Mouse (Mus musculus): ENCODE measurements around the gene Nat10. TPM values are rescaled to one million over a fixed set of nuclear protein-coding genes. Genes with fewer than 3 reads are reported as not detected.

Nat10 gene
- total and polyA plus RNA-seq, 3 experiments: 14.0 to 26.1 (median 14.2) TPM

DNA sequence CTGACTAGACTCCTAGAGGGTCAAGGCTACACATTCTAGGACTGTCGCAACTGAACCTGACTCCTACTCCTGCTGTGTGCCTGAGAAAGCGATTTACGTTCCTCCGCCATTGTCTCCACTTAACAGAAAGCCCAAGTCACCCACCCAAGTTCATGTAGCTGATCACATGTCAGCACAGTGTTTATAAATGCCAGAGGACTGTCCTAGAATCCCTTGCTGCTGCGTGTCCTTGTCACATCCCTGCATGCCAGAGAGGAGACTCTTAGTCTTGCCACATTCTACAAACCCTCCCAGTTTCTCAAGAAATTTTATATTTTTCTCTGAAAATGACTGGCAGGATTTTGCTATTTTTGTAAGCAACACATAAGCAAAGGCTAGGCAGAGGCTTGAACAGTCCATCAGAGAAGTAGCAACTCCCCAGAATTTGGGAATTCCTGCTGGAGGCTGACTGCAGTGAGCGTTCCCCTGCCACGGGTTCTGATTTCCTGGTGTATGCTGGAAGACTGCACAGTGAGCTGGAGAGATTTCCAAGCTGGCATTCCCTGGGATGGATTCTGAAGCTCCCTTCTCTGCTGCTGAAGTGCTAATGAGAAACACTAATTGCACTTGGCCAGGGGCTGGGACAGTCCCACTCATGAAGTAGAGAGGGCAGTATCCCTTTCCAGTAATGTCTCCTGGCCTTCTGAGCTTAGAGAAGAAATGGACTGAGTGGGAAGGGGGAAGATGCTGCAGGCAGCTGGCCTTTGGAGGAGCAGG lies 83.3 kb downstream of the Nat10 start:
- WGBS: 68% methylated on average over 7 of the region's 7 CpGs
- TF ChIP-seq CTCF (IDR thresholded peaks at IDR 0.05) (no peak), EP300 (IDR thresholded peaks at IDR 0.05; ENCODE audit: insufficient read depth, low read depth, low read length) (no peak), POLR2A (IDR thresholded peaks at IDR 0.05; ENCODE audit: insufficient read depth, low read depth, low read length) (no peak)
- intact Hi-C loops (cut with DNase I): no loop called here
- Histone ChIP-seq H3K27ac (no peak overlapping the region), H3K36me3 (ENCODE audit: control insufficient read depth, insufficient read depth, low read length) (no peaks in the 10 kb centered on the region), H3K27me3 (ENCODE audit: control insufficient read depth, insufficient read depth, low read length) (no peaks in the 10 kb centered on the region), H3K4me1 (ENCODE audit: control insufficient read depth, insufficient read depth, low read length) (peaks cover 7% of the 10 kb centered on the region), H3K9ac (ENCODE audit: low read depth, low read length) (no peak overlapping the region), H3K4me3 (no peak overlapping the region), H3K79me2 (replicated peaks; ENCODE audit: control insufficient read depth, insufficient read depth, low read length) (no peaks in the 10 kb centered on the region)
- no peak for DNase-seq

DNA sequence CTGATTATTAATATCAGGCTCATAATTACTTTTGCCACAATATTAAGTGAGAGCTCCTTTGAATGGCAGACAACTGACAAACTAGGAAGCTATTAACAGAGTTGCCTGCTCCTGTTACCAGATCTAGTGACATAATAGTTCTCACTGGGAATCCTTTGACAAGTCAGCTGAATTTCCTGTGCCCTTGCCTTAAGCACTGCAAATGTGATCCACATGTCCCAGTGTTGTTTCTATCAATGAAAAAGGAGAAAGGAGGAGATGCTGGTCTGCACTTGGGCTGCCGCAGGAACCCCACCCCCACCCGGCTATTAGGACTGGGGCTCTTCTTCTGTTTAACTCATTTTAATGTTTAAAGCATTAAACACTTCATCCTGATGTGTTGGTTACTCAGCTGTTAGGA lies 84.3 kb downstream of the Nat10 start:
- H3K4me1 ChIP-seq (ENCODE audit: control insufficient read depth, insufficient read depth, low read length): peaks cover 6% of the 10 kb centered on the region
- no peak overlapping the region for H3K27ac ChIP-seq
- no peaks in the 10 kb centered on the region for H3K36me3 ChIP-seq (ENCODE audit: control insufficient read depth, insufficient read depth, low read length)
- intact Hi-C loops (cut with DNase I): no loop called here
- H3K27me3 ChIP-seq (ENCODE audit: control insufficient read depth, insufficient read depth, low read length): no peaks in the 10 kb centered on the region
- TF ChIP-seq POLR2A (IDR thresholded peaks at IDR 0.05; ENCODE audit: insufficient read depth, low read depth, low read length) (no peak), EP300 (IDR thresholded peaks at IDR 0.05; ENCODE audit: insufficient read depth, low read depth, low read length) (no peak), CTCF (IDR thresholded peaks at IDR 0.05) (no peak)
- H3K4me3 ChIP-seq: no peak overlapping the region
- no peak overlapping the region for H3K9ac ChIP-seq (ENCODE audit: low read depth, low read length)
- H3K79me2 ChIP-seq (replicated peaks; ENCODE audit: control insufficient read depth, insufficient read depth, low read length): no peaks in the 10 kb centered on the region
- 69% methylated on average over 2 of the region's 2 CpGs for WGBS
- no peak for DNase-seq

DNA sequence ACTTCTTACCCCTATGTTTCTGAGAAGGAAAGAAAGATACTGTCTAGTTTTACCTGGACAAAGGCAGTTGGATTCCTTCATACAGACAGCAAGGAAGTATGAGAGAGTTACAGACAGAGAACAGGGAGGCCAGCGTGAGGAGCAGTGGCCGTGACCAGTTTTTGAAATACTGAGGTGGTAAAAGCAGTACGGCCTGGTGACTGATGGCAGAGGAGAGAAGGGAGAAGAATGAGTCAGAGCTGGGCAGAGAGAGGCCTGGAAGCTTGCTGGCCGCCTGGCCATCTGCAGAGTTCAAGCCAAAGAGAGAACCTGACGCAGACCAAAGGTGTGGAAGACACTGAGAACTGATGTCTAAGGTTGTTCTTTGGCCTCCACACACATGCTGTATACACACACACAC lies 85.7 kb downstream of the Nat10 start:
- no peak for DNase-seq
- Histone ChIP-seq H3K27ac (no peak overlapping the region), H3K4me1 (ENCODE audit: control insufficient read depth, insufficient read depth, low read length) (peaks cover 8% of the 10 kb centered on the region), H3K9ac (ENCODE audit: low read depth, low read length) (no peak overlapping the region), H3K79me2 (replicated peaks; ENCODE audit: control insufficient read depth, insufficient read depth, low read length) (no peaks in the 10 kb centered on the region), H3K36me3 (ENCODE audit: control insufficient read depth, insufficient read depth, low read length) (no peaks in the 10 kb centered on the region), H3K4me3 (no peak overlapping the region), H3K27me3 (ENCODE audit: control insufficient read depth, insufficient read depth, low read length) (no peaks in the 10 kb centered on the region)
- TF ChIP-seq EP300 (IDR thresholded peaks at IDR 0.05; ENCODE audit: insufficient read depth, low read depth, low read length) (no peak), CTCF (IDR thresholded peaks at IDR 0.05) (no peak), POLR2A (IDR thresholded peaks at IDR 0.05; ENCODE audit: insufficient read depth, low read depth, low read length) (no peak)
- intact Hi-C loops (cut with DNase I): no loop called here
- WGBS: 87% methylated on average over 5 of the region's 5 CpGs

DNA sequence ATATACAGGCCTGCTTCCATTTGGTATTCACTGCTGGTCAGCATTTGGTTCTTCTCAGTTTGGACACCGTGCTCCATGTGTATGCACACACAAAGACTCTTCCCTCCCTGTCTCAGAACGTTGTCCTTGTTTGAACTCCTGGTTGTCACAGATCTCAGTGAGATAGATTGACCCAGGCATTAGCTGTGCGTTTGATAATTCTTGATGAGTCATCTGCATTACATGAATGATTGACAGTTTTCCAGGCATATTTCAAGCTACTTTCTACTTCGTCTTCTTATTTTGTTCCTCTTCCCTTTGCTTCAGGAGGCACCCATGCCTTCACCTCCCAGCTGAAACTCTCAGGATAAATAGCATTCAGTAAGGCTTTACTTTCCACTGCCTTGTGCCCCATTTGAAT lies 87.5 kb downstream of the Nat10 start:
- H3K36me3 ChIP-seq (ENCODE audit: control insufficient read depth, insufficient read depth, low read length): no peaks in the 10 kb centered on the region; the same call in 1 of the 2 replicates
- peaks cover 18% of the 10 kb centered on the region for H3K4me1 ChIP-seq (ENCODE audit: control insufficient read depth, insufficient read depth, low read length)
- no peaks in the 10 kb centered on the region for H3K27me3 ChIP-seq (ENCODE audit: control insufficient read depth, insufficient read depth, low read length)
- no peak overlapping the region for H3K4me3 ChIP-seq
- H3K27ac ChIP-seq: no peak overlapping the region
- TF ChIP-seq POLR2A (IDR thresholded peaks at IDR 0.05; ENCODE audit: insufficient read depth, low read depth, low read length): no peak
- TF ChIP-seq CTCF (IDR thresholded peaks at IDR 0.05): no peak
- no peak for TF ChIP-seq EP300 (IDR thresholded peaks at IDR 0.05; ENCODE audit: insufficient read depth, low read depth, low read length)
- H3K9ac ChIP-seq (ENCODE audit: low read depth, low read length): no peak overlapping the region
- intact Hi-C loops (cut with DNase I): no loop called here
- WGBS: 55% methylated on average over 4 of the region's 4 CpGs
- DNase-seq: no peak
- H3K79me2 ChIP-seq (replicated peaks; ENCODE audit: control insufficient read depth, insufficient read depth, low read length): no peaks in the 10 kb centered on the region

DNA sequence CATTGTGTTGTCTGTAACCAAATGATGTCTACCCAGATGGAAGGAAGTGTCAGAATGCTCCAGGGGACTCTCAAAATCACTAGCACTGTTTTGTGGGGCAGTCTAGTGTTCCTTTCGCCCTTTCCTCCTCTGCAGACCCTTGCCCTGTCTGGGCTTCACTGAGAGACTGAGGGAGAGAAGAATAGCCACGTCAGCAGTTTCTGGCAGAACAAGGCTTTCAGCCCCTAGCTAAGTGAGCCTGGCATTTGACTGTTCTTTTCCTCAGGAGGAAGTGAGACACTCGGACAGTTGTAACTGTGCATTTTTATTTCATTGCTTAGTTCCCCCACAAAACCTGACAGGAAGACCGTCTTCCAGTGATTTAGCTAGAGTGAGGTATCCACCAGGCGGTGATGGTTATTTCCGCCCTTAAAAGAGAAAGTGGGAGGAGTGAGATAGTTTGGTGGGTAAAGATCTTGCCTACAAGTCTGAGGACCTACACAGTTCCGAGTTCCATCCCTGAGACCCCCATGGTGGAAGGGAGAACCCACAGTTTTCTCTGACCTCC lies 88.4 kb downstream of the Nat10 start:
- WGBS: 66% methylated on average over 7 of the region's 7 CpGs
- no peaks in the 10 kb centered on the region for H3K27me3 ChIP-seq (ENCODE audit: control insufficient read depth, insufficient read depth, low read length)
- intact Hi-C loops (cut with DNase I): no loop called here
- no peak for DNase-seq
- H3K79me2 ChIP-seq (replicated peaks; ENCODE audit: control insufficient read depth, insufficient read depth, low read length): no peaks in the 10 kb centered on the region
- no peak for TF ChIP-seq POLR2A (IDR thresholded peaks at IDR 0.05; ENCODE audit: insufficient read depth, low read depth, low read length)
- TF ChIP-seq CTCF (IDR thresholded peaks at IDR 0.05): no peak
- TF ChIP-seq EP300 (IDR thresholded peaks at IDR 0.05; ENCODE audit: insufficient read depth, low read depth, low read length): no peak
- peaks cover 25% of the 10 kb centered on the region for H3K4me1 ChIP-seq (ENCODE audit: control insufficient read depth, insufficient read depth, low read length)
- no peaks in the 10 kb centered on the region; the same call in 1 of the 2 replicates for H3K36me3 ChIP-seq (ENCODE audit: control insufficient read depth, insufficient read depth, low read length)
- H3K9ac ChIP-seq (ENCODE audit: low read depth, low read length): no peak overlapping the region
- H3K27ac ChIP-seq: no peak overlapping the region
- no peak overlapping the region for H3K4me3 ChIP-seq

Other genes starting within 250 kb of the Nat10 start
- 10 to 100 TPM; 24.7 to 28.7 TPM for gene Abtb2, start 195.0 kb downstream of the Nat10 start, total RNA-seq (2021)
- 23.0 and 27.1 TPM in 2 replicates for gene Abtb2, start 195.0 kb downstream of the Nat10 start, polyA plus RNA-seq (2012; rRNA removed)
- 100 to 1,000 TPM; 190 to 204 TPM for gene Caprin1, start 36.4 kb upstream of the Nat10 start, total RNA-seq (2021)
- gene Caprin1, start 36.4 kb upstream of the Nat10 start, polyA plus RNA-seq (2012; rRNA removed): 56.1 and 94.6 TPM in 2 replicates
- gene Lmo2, start 196.7 kb upstream of the Nat10 start, total RNA-seq (2021): 10 to 100 TPM; 19.8 to 25.3 TPM
- gene Lmo2, start 196.7 kb upstream of the Nat10 start, polyA plus RNA-seq (2012; rRNA removed): 17.7 and 19.5 TPM in 2 replicates

All from heart, adult 2 months (tissue).